Mouse (Mus musculus): ENCODE measurements around the gene Lce1a1.

DNA sequence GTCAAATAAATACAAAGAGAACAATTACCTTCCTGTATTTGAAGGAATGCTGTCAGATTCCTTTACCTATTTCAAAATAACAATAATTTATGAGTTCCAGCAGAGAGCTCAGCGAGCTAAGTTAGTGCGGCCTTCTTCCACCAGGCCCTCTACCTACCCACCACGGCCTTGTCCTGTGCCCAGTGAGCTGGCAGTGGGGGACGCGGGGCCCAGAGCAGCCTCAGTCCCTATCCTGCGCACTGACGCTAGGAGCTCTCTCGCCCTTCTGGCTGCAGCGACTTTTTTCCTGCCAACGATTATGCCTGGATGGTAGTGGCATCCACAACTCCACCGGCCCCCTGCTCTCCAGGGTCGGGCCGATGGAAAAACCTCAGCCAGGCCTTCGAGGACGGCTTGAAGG lies 8.3 kb downstream of the Lce1a1 start:
- no peak for TF ChIP-seq GATA1 (IDR thresholded peaks at IDR 0.05; ENCODE audit: borderline replicate concordance, low read length)
- TF ChIP-seq FLI1 (IDR thresholded peaks at IDR 0.05; ENCODE audit: low read length), result no peak
